In genomic region chr2:84851130-84852040, GRCm38 (mm10) we compare ENCODE assay signal across 8 mouse cellular contexts. TPM values are rescaled to one million over a fixed set of nuclear protein-coding genes. Genes with fewer than 3 reads are reported as not detected.
DNase-seq lines count a peak whose midpoint lies in the region; ATAC-seq and TF ChIP-seq lines count a peak whose summit lies in the region.

No protein-coding gene starts in this region.

- TF ChIP-seq CTCF in kidney, postnatal 0 days (IDR thresholded peaks at IDR 0.05; ENCODE audit: low read depth): no peak
- TF ChIP-seq CTCF in testis, adult 2 months (IDR thresholded peaks at IDR 0.05; ENCODE audit: control insufficient read depth, insufficient read depth, insufficient replicate concordance, low read depth, low read length): no peak
- TF ChIP-seq CTCF in left cerebral cortex, adult 2 months (IDR thresholded peaks at IDR 0.05): no peak

- 0 out of 2 replicates have a peak, but pooled peaks cover 4% of the 10 kb centered on the region for H3K36me3 ChIP-seq in heart, embryonic 15.5 days
- peaks cover 5% of the 10 kb centered on the region; the same call in 1 of the 2 replicates for H3K36me3 ChIP-seq in kidney, postnatal 0 days (ENCODE audit: insufficient read depth, low read length)
- no peaks in the 10 kb centered on the region for H3K36me3 ChIP-seq in testis, adult 2 months (ENCODE audit: control insufficient read depth, insufficient read depth, low read length)

- H3K27ac ChIP-seq in heart, embryonic 15.5 days: no peak overlapping the region
- H3K27ac ChIP-seq in kidney, postnatal 0 days: peak overlapping the region; percentile 60; the same call in 1 of the 2 replicates
- H3K27ac ChIP-seq in testis, adult 2 months (ENCODE audit: control insufficient read depth, insufficient read depth, low read depth, low read length): peak overlapping the region; percentile 57
- H3K27ac ChIP-seq in left cerebral cortex, adult 2 months: no peak overlapping the region

- H3K4me1 ChIP-seq in heart, embryonic 15.5 days (replicated peaks): peaks cover 19% of the 10 kb centered on the region
- H3K4me1 ChIP-seq in kidney, postnatal 0 days (replicated peaks; ENCODE audit: insufficient read depth, low read length): 0 out of 2 replicates have a peak, but pooled peaks cover 5% of the 10 kb centered on the region
- H3K4me1 ChIP-seq in testis, adult 2 months (ENCODE audit: control insufficient read depth, insufficient read depth, low read length): peaks cover 8% of the 10 kb centered on the region

- no peaks in the 10 kb centered on the region for H3K27me3 ChIP-seq in heart, embryonic 15.5 days
- H3K27me3 ChIP-seq in kidney, postnatal 0 days (ENCODE audit: insufficient read depth, low read length): no peaks in the 10 kb centered on the region
- H3K27me3 ChIP-seq in testis, adult 2 months (ENCODE audit: control insufficient read depth, insufficient read depth, low read length): no peaks in the 10 kb centered on the region

- intact Hi-C loops in left cerebral cortex, adult 2 months (cut with DNase I): no loop called here

- ATAC-seq in heart, embryonic 15.5 days (replicated peaks; ENCODE audit: insufficient number of reproducible peaks, insufficient read depth, low FRiP score, low read depth): peak; percentile 76; the same call in 1 of the 2 replicates
- ATAC-seq in kidney, postnatal 0 days (replicated peaks; ENCODE audit: low FRiP score, low read depth): peak; percentile 90

- WGBS in heart, embryonic 15.5 days: 37% methylated on average over 23 of the region's 23 CpGs
- WGBS in kidney, postnatal 0 days: 41% methylated on average over 23 of the region's 23 CpGs

- no peak overlapping the region for H3K9ac ChIP-seq in heart, embryonic 15.5 days
- H3K9ac ChIP-seq in kidney, postnatal 0 days (ENCODE audit: low read depth, low read length): no peak overlapping the region

- H3K9me3 ChIP-seq in heart, embryonic 15.5 days (replicated peaks): no peaks in the 10 kb centered on the region
- no peaks in the 10 kb centered on the region for H3K9me3 ChIP-seq in kidney, postnatal 0 days (replicated peaks; ENCODE audit: low read length)

- peak overlapping the region; percentile 14; the same call in 1 of the 2 replicates for H3K4me3 ChIP-seq in heart, embryonic 15.5 days
- no peak overlapping the region for H3K4me3 ChIP-seq in kidney, postnatal 0 days (replicated peaks; ENCODE audit: low read depth, low read length)
- peak overlapping the region; percentile 27 for H3K4me3 ChIP-seq in testis, adult 2 months (ENCODE audit: control insufficient read depth, low read depth, low read length)
- H3K4me3 ChIP-seq in left cerebral cortex, adult 2 months: no peak overlapping the region

- no peak for TF ChIP-seq POLR2A in testis, adult 2 months (IDR thresholded peaks at IDR 0.05; ENCODE audit: control insufficient read depth, low read depth, low read length)

- peak overlapping the region; percentile 51 for H3K4me2 ChIP-seq in heart, embryonic 15.5 days
- H3K4me2 ChIP-seq in kidney, postnatal 0 days (ENCODE audit: low read length): peak overlapping the region; percentile 46

- DNase-seq in urinary bladder, postnatal 14 days (ENCODE audit: low spot score): peak; percentile 53
- DNase-seq in urinary bladder, postnatal 10 days (ENCODE audit: low spot score): no peak
- peak; percentile 47 for DNase-seq in kidney, postnatal 0 days (ENCODE audit: low spot score)
- peak; percentile 66 for DNase-seq in lung, postnatal 14 days
- no peak for DNase-seq in left cerebral cortex, adult 2 months (ENCODE audit: extremely low spot score in 1 of 2, low spot score in 2 of 2)
- DNase-seq in thymus, postnatal 25 days: no peak

RNA-seq across cellular contexts. Expression of gene Slc43a1, which starts 12.7 kb away (rescaled TPM):
- polyA plus RNA-seq in heart, embryonic 15.5 days (2015; fragmentation: Nextera tagmentation; extraction: Ambion mirVana): 8.6 and 11.5 TPM in 2 replicates
- 8.3 and 8.5 TPM in 2 replicates for polyA plus RNA-seq in kidney, postnatal 0 days (2015; fragmentation: Nextera tagmentation; extraction: Ambion mirVana)
- 0.63 and 1.00 TPM in 2 replicates for polyA plus RNA-seq in testis, adult 2 months (2012; rRNA removed)
- under 1 TPM; 0.27 to 0.30 TPM for total RNA-seq in left cerebral cortex, adult 2 months (2021)

RNA-seq across cellular contexts. Expression of gene Timm10, which starts 24.6 kb away (rescaled TPM):
- 76.6 TPM in 2 replicates for polyA plus RNA-seq in heart, embryonic 15.5 days (2015; fragmentation: Nextera tagmentation; extraction: Ambion mirVana)
- polyA plus RNA-seq in kidney, postnatal 0 days (2015; fragmentation: Nextera tagmentation; extraction: Ambion mirVana): 63.6 and 71.1 TPM in 2 replicates
- 23.3 and 28.5 TPM in 2 replicates for polyA plus RNA-seq in testis, adult 2 months (2012; rRNA removed)
- 10 to 100 TPM; 49.1 to 51.3 TPM for total RNA-seq in left cerebral cortex, adult 2 months (2021)

RNA-seq across cellular contexts. Expression of gene Smtnl1, which starts 28.9 kb away (rescaled TPM):
- 0.25 and 0.38 TPM in 2 replicates for polyA plus RNA-seq in heart, embryonic 15.5 days (2015; fragmentation: Nextera tagmentation; extraction: Ambion mirVana)
- polyA plus RNA-seq in kidney, postnatal 0 days (2015; fragmentation: Nextera tagmentation; extraction: Ambion mirVana): 0.36 and 0.37 TPM in 2 replicates
- 3.0 and 3.4 TPM in 2 replicates for polyA plus RNA-seq in testis, adult 2 months (2012; rRNA removed)
- not detected for total RNA-seq in left cerebral cortex, adult 2 months (2021)

RNA-seq across cellular contexts. Expression of gene Rtn4rl2, which starts 35.1 kb away (rescaled TPM):
- polyA plus RNA-seq in heart, embryonic 15.5 days (2015; fragmentation: Nextera tagmentation; extraction: Ambion mirVana): 1.9 and 2.1 TPM in 2 replicates
- polyA plus RNA-seq in kidney, postnatal 0 days (2015; fragmentation: Nextera tagmentation; extraction: Ambion mirVana): 1.1 and 1.3 TPM in 2 replicates
- 2.4 and 2.7 TPM in 2 replicates for polyA plus RNA-seq in testis, adult 2 months (2012; rRNA removed)
- 100 to 1,000 TPM in 1 of 2 experiments, 10 to 100 TPM in 1; 99.5 to 113 TPM for total RNA-seq in left cerebral cortex, adult 2 months (2021)

RNA-seq across cellular contexts. Expression of gene Ube2l6, which starts 52.8 kb away (rescaled TPM):
- 128 and 145 TPM in 2 replicates for polyA plus RNA-seq in heart, embryonic 15.5 days (2015; fragmentation: Nextera tagmentation; extraction: Ambion mirVana)
- 30.5 and 33.9 TPM in 2 replicates for polyA plus RNA-seq in kidney, postnatal 0 days (2015; fragmentation: Nextera tagmentation; extraction: Ambion mirVana)
- polyA plus RNA-seq in testis, adult 2 months (2012; rRNA removed): 2.2 and 2.3 TPM in 2 replicates
- 1 to 10 TPM; 6.4 to 6.7 TPM for total RNA-seq in left cerebral cortex, adult 2 months (2021)

Comparison
In these comparisons a context has a peak if more than half of its experiments do, and no peak if none do; other contexts are left out.
1. DNase-seq: peak in urinary bladder, postnatal 14 days (single experiment), kidney, postnatal 0 days (single experiment) and lung, postnatal 14 days (single experiment); none in urinary bladder, postnatal 10 days (single experiment), left cerebral cortex, adult 2 months (0 of 2) and thymus, postnatal 25 days (single experiment).
2. H3K27ac ChIP-seq: peak in kidney, postnatal 0 days (single experiment) and testis, adult 2 months (single experiment); none in heart, embryonic 15.5 days (single experiment) and left cerebral cortex, adult 2 months (single experiment).
3. H3K4me3 ChIP-seq: peak in heart, embryonic 15.5 days (single experiment) and testis, adult 2 months (single experiment); none in kidney, postnatal 0 days (single experiment) and left cerebral cortex, adult 2 months (single experiment).